Mouse (Mus musculus): ENCODE data around the gene Fbxl19. TPM values are rescaled to one million over a fixed set of nuclear protein-coding genes. Genes with fewer than 3 reads are reported as not detected.
"Not testable (repeated sequence)": the region's sequence is repeated elsewhere in the genome, so short reads cannot be mapped to it uniquely, and the experiment has no call there.

Fbxl19 gene
- polyA plus RNA-seq, 1 experiment from 2014 or later, result 3.4 TPM

DNA sequence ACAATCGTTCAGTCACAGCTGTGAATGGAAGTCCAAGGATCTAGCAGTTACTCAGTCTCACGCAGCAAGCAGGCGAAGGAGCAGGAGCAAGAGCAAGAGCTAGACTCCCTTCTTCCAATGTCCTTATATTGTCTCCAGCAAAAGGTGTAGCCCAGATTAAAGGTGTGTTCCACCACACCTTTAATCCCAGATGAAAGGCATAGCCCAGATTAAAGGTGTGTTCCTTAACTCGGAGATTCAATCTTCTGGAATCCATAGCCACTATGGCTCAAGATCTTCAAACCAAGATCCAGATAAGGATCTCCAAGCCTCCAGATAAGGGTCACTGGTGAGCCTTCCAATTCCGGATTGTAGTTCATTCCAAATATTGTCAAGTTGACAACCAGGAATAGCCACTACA, 12.3 kb upstream of the Fbxl19 start, which contains the start of gene Ctf2:
TSS of gene Ctf2 (minus strand) at position 101 of the 400 bp plus-strand sequence.
- WGBS, result 100% methylated on average over 1 of the region's 5 CpGs
- ATAC-seq (ENCODE audit: insufficient number of reproducible peaks, low FRiP score); H3K4me2 ChIP-seq; H3K27ac ChIP-seq (ENCODE audit: poor library complexity, severe bottlenecking); H3K9me3 ChIP-seq (replicated peaks); H3K4me1 ChIP-seq (replicated peaks); H3K4me3 ChIP-seq; H3K36me3 ChIP-seq; H3K9ac ChIP-seq; H3K27me3 ChIP-seq (replicated peaks): not testable (repeated sequence)

GRCm38 (mm10) chr7:127745251-127745651, 908 bp downstream of the Fbxl19 start:
- H3K27me3 ChIP-seq (replicated peaks), result peaks cover 3% of the 10 kb centered on the region; the same call in 1 of the 2 replicates
- peak overlapping the region; percentile 83 for H3K27ac ChIP-seq (ENCODE audit: poor library complexity, severe bottlenecking)
- peaks cover 24% of the 10 kb centered on the region for H3K4me1 ChIP-seq (replicated peaks)
- WGBS, result 0% methylated on average over 19 of the region's 19 CpGs
- H3K4me2 ChIP-seq, result peak overlapping the region; percentile 98
- H3K9ac ChIP-seq, result peak overlapping the region; percentile 92
- peak overlapping the region; percentile 95 for H3K4me3 ChIP-seq
- peak; percentile 85 for ATAC-seq (ENCODE audit: insufficient number of reproducible peaks, low FRiP score)
- no peaks in the 10 kb centered on the region for H3K9me3 ChIP-seq (replicated peaks)
- peaks cover 23% of the 10 kb centered on the region for H3K36me3 ChIP-seq

DNA sequence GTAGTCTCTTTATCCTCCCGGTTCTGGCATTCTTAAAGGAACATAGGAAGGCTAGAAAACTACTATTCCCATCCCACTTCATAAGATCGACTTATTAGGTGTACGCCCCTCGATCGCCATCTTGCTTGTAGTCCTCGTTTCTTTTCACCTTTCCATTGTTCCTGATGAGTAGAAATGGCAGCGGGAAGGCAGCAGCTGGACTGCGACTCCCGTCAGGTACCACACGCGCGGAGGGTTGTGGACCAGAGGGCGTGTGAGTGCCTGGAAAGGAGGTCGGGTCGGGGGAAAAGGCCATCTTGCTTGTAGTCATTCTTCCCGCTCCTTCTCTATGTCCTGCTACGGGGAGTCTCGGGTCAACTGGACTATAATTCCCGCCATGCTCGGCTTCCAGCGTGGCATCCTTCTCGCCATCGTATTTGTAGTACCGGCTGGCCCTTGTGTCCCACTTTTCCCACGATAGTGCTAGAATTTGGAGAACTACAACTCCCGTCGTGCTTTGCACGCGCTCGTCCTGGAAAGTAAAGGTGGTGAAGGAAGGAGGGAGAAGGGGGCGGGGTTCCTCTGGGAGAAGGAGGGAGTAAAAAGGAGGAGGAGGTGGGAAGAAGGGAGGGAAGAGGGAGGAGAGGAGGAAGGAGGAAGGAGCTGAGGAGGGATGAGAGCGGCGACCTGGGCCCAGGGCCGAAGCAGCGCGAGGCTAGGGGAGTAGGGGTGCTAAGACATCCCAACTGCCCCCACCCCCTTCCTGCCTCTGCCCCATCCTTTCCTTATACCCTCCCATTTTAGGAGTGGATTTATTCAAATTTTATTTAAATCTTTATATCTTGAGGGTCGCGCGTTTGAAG, 1.5 kb downstream of the Fbxl19 start:
- under 1% methylated on average over 39 of the region's 39 CpGs for WGBS
- ATAC-seq (ENCODE audit: insufficient number of reproducible peaks, low FRiP score), result peak; percentile 80
- no peaks in the 10 kb centered on the region for H3K9me3 ChIP-seq (replicated peaks)
- peaks cover 9% of the 10 kb centered on the region; the same call in 1 of the 2 replicates for H3K27me3 ChIP-seq (replicated peaks)
- peaks cover 30% of the 10 kb centered on the region for H3K36me3 ChIP-seq
- H3K4me1 ChIP-seq (replicated peaks), result peaks cover 24% of the 10 kb centered on the region
- H3K27ac ChIP-seq (ENCODE audit: poor library complexity, severe bottlenecking), result peak overlapping the region; percentile 83
- H3K4me2 ChIP-seq, result peak overlapping the region; percentile 98
- H3K4me3 ChIP-seq, result peak overlapping the region; percentile 95
- peak overlapping the region; percentile 92 for H3K9ac ChIP-seq

DNA sequence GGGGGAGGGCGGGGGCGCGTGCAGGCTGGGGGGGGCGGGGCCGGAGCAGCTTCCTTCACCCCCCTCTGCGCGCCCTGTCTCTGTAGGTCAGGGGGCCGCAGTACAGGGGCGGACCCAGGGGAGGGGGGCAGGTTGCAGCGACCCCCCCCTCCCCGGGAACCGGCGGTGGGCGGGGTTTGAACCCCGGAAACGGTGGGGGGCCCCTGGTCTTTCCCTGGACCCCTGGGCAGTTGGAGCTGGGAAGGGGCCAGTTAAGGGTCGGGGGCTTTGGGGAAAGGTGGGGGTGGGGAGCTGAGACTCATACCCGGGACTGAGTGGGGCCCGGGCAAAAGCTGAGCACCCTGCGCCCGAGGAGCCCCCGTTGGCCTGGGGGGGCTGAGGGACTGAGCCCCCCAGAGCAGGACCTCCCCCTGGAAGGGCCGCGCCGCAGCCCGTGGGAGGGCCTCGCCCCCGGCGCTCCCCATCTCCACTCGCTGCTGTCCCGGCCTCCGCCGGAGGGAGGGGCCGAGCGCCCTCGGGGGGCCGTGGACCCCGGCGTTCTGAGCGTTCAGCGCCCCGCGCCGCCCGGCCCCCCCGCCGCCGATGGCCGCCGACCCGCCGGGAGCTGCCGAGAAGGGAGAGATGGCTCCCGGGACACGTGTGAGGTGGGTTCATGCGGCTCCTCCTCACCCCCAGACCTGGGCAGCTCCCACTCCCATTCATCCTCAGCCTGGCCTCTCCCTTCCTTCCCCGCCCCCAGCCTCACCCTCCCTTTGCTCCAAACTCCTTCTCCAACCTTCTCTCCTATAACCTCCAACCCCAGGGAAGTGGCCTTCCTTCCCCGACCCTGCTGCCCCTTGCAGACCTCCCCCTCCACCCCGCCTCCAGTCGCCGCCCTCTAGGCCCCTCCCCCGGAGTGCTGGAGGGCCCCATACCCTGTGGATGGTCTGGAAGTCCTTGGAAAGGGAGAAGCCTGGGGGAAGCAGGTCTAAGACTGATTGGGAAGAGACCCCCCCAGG, 2.5 kb downstream of the Fbxl19 start:
- H3K4me3 ChIP-seq, result peak overlapping the region; percentile 95
- peak overlapping the region; percentile 83 for H3K27ac ChIP-seq (ENCODE audit: poor library complexity, severe bottlenecking)
- WGBS, result under 1% methylated on average over 44 of the region's 62 CpGs
- peaks cover 24% of the 10 kb centered on the region for H3K4me1 ChIP-seq (replicated peaks)
- ATAC-seq (ENCODE audit: insufficient number of reproducible peaks, low FRiP score), result peak; percentile 29
- H3K9ac ChIP-seq, result peak overlapping the region; percentile 92
- peak overlapping the region; percentile 98 for H3K4me2 ChIP-seq
- no peaks in the 10 kb centered on the region for H3K9me3 ChIP-seq (replicated peaks)
- peaks cover 39% of the 10 kb centered on the region for H3K36me3 ChIP-seq
- peaks cover 15% of the 10 kb centered on the region; the same call in 1 of the 2 replicates for H3K27me3 ChIP-seq (replicated peaks)

GRCm38 (mm10) chr7:127747559-127748234, 3.4 kb downstream of the Fbxl19 start:
- H3K27ac ChIP-seq (ENCODE audit: poor library complexity, severe bottlenecking), result no peak overlapping the region
- H3K9me3 ChIP-seq (replicated peaks), result no peaks in the 10 kb centered on the region
- H3K4me3 ChIP-seq, result peak overlapping the region; percentile 95
- ATAC-seq (ENCODE audit: insufficient number of reproducible peaks, low FRiP score), result no peak
- peaks cover 15% of the 10 kb centered on the region; the same call in 1 of the 2 replicates for H3K27me3 ChIP-seq (replicated peaks)
- H3K4me1 ChIP-seq (replicated peaks), result peaks cover 24% of the 10 kb centered on the region
- 63% methylated on average over 6 of the region's 6 CpGs for WGBS
- H3K9ac ChIP-seq, result peak overlapping the region; percentile 92
- H3K36me3 ChIP-seq, result peaks cover 47% of the 10 kb centered on the region
- peak overlapping the region; percentile 98 for H3K4me2 ChIP-seq

GRCm38 (mm10) chr7:127748235-127748560, 3.9 kb downstream of the Fbxl19 start:
- WGBS, result 94% methylated on average over 28 of the region's 28 CpGs
- Histone ChIP-seq H3K4me2 (peak overlapping the region; percentile 98; the same call in 1 of the 2 replicates), H3K9ac (0 out of 2 replicates have a peak overlapping the region, but pooled peaks have one; percentile 16), H3K27me3 (replicated peaks) (peaks cover 16% of the 10 kb centered on the region; the same call in 1 of the 2 replicates), H3K27ac (ENCODE audit: poor library complexity, severe bottlenecking) (no peak overlapping the region), H3K4me1 (replicated peaks) (peaks cover 24% of the 10 kb centered on the region), H3K4me3 (peak overlapping the region; percentile 95; the same call in 1 of the 2 replicates), H3K36me3 (peaks cover 52% of the 10 kb centered on the region), H3K9me3 (replicated peaks) (no peaks in the 10 kb centered on the region)
- ATAC-seq (ENCODE audit: insufficient number of reproducible peaks, low FRiP score), result no peak

GRCm38 (mm10) chr7:127750131-127751127, 6.1 kb downstream of the Fbxl19 start:
- 87% methylated on average over 19 of the region's 19 CpGs for WGBS
- Histone ChIP-seq H3K27ac (ENCODE audit: poor library complexity, severe bottlenecking) (no peak overlapping the region), H3K27me3 (replicated peaks) (peaks cover 34% of the 10 kb centered on the region; the same call in 1 of the 2 replicates), H3K9ac (no peak overlapping the region), H3K36me3 (peaks cover 70% of the 10 kb centered on the region), H3K4me3 (no peak overlapping the region), H3K4me1 (replicated peaks) (peaks cover 19% of the 10 kb centered on the region), H3K4me2 (no peak overlapping the region), H3K9me3 (replicated peaks) (no peaks in the 10 kb centered on the region)
- no peak for ATAC-seq (ENCODE audit: insufficient number of reproducible peaks, low FRiP score)

DNA sequence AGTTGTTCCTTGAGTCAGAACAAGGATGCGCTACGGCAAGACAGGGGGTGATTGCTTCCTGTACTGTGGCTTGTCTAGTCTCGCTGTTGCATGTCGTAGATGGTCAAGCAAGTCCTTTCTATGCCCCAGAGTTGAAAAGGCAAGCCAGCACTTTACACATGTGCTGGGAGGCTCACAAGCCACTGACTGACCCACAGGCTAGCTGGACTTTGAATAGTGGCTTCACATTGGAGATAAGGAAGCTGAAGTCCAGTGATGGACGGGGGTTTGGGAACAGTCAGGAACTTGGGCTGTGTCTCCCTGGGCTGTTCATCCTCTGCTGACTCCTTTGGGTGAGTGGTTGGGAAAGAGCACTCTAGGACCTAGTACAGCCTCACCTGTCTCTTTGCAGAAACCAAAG, 7.3 kb downstream of the Fbxl19 start:
- H3K9ac ChIP-seq, result no peak overlapping the region

DNA sequence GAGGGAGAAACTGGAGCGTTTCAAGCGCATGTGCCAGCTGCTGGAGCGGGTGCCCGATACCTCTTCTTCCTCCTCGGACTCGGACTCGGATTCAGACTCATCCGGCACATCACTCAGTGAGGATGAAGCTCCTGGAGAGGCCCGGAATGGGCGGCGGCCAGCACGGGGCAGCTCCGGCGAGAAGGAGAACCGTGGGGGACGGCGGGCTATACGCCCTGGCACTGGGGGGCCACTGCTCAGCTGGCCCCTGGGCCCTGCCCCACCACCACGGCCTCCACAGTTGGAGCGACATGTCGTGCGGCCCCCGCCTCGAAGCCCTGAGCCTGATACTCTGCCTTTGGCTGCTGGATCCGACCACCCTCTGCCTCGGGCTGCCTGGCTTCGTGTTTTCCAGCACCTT, 7.7 kb downstream of the Fbxl19 start:
- Histone ChIP-seq H3K27ac (ENCODE audit: poor library complexity, severe bottlenecking) (no peak overlapping the region), H3K4me1 (replicated peaks) (peaks cover 16% of the 10 kb centered on the region), H3K27me3 (replicated peaks) (peaks cover 50% of the 10 kb centered on the region), H3K9ac (no peak overlapping the region), H3K36me3 (peaks cover 83% of the 10 kb centered on the region), H3K4me2 (no peak overlapping the region), H3K4me3 (no peak overlapping the region), H3K9me3 (replicated peaks) (no peaks in the 10 kb centered on the region)
- no peak for ATAC-seq (ENCODE audit: insufficient number of reproducible peaks, low FRiP score)
- 88% methylated on average over 27 of the region's 27 CpGs for WGBS

More for the DNA sequence above, 7.3 kb downstream of the Fbxl19 start:
- no peak for ATAC-seq (ENCODE audit: insufficient number of reproducible peaks, low FRiP score)
- Histone ChIP-seq H3K9me3 (replicated peaks) (no peaks in the 10 kb centered on the region), H3K4me2 (no peak overlapping the region), H3K27ac (ENCODE audit: poor library complexity, severe bottlenecking) (no peak overlapping the region), H3K4me1 (replicated peaks) (peaks cover 19% of the 10 kb centered on the region), H3K4me3 (no peak overlapping the region), H3K27me3 (replicated peaks) (peaks cover 46% of the 10 kb centered on the region), H3K36me3 (peaks cover 78% of the 10 kb centered on the region)
- WGBS, result 87% methylated on average over 5 of the region's 5 CpGs
